Comparison of ENCODE assay signal across 9 mouse cellular contexts in genomic region chr3:58330186-58330585, GRCm38 (mm10).
DNase-seq lines count a peak whose midpoint lies in the region; ATAC-seq and TF ChIP-seq lines count a peak whose summit lies in the region.
"Had no signal": no experiment of that assay in that cellular context is flagged by ENCODE, and none has a peak within 500 bp of the region (broad histone marks: within the 10 kb centered on the region; RNA-seq: fewer than 3 reads in every experiment).

No protein-coding gene starts in this region.

- H3K27ac ChIP-seq in limb, embryonic 14.5 days (replicated peaks; ENCODE audit: low read depth, low read length), result no peak overlapping the region
- no peak overlapping the region for H3K27ac ChIP-seq in limb, embryonic 10.5 days
- H3K27ac ChIP-seq in hindbrain, embryonic 13.5 days, result no peak overlapping the region
- H3K27ac ChIP-seq: neural tube, embryonic 13.5 days had no signal

- no peak for TF ChIP-seq POLR2A in limb, embryonic 14.5 days (IDR thresholded peaks at IDR 0.05; ENCODE audit: borderline replicate concordance, extremely low read depth, insufficient read depth, insufficient read length)

- H3K4me2 ChIP-seq in limb, embryonic 14.5 days (replicated peaks; ENCODE audit: low read depth, low read length, severe bottlenecking), result no peak overlapping the region
- H3K4me2 ChIP-seq in hindbrain, embryonic 13.5 days, result no peak overlapping the region
- H3K4me2 ChIP-seq: neural tube, embryonic 13.5 days had no signal

- H3K9ac ChIP-seq in limb, embryonic 14.5 days (ENCODE audit: low read depth, low read length, severe bottlenecking), result no peak overlapping the region
- H3K9ac ChIP-seq in hindbrain, embryonic 13.5 days, result no peak overlapping the region
- H3K9ac ChIP-seq: neural tube, embryonic 13.5 days had no signal

- peaks cover 12% of the 10 kb centered on the region; the same call in 1 of the 2 replicates for H3K4me1 ChIP-seq in limb, embryonic 14.5 days (ENCODE audit: control insufficient read depth, insufficient read depth, low read length)
- peaks cover 24% of the 10 kb centered on the region for H3K4me1 ChIP-seq in limb, embryonic 10.5 days
- H3K4me1 ChIP-seq in hindbrain, embryonic 13.5 days (replicated peaks), result no peaks in the 10 kb centered on the region

- no peaks in the 10 kb centered on the region for H3K27me3 ChIP-seq in limb, embryonic 14.5 days (ENCODE audit: control insufficient read depth, insufficient read depth, low read length)
- no peaks in the 10 kb centered on the region for H3K27me3 ChIP-seq in limb, embryonic 10.5 days (ENCODE audit: low read depth, poor library complexity, severe bottlenecking)
- H3K27me3 ChIP-seq in hindbrain, embryonic 13.5 days, result no peaks in the 10 kb centered on the region
- H3K27me3 ChIP-seq: neural tube, embryonic 13.5 days had no signal

- ATAC-seq in limb, embryonic 14.5 days (ENCODE audit: low FRiP score, low read depth), result peak; percentile 34; the same call in 1 of the 2 replicates
- no peak for ATAC-seq in hindbrain, embryonic 13.5 days (ENCODE audit: low FRiP score)

- no peaks in the 10 kb centered on the region for H3K36me3 ChIP-seq in limb, embryonic 14.5 days (ENCODE audit: control insufficient read depth, insufficient read depth, low read length)
- H3K36me3 ChIP-seq in limb, embryonic 10.5 days, result no peaks in the 10 kb centered on the region
- no peaks in the 10 kb centered on the region for H3K36me3 ChIP-seq in hindbrain, embryonic 13.5 days
- H3K36me3 ChIP-seq: neural tube, embryonic 13.5 days had no signal

- WGBS in limb, embryonic 14.5 days, result 77% methylated on average over 2 of the region's 2 CpGs
- 98% methylated on average over 2 of the region's 2 CpGs for WGBS in limb, embryonic 10.5 days
- WGBS in hindbrain, embryonic 13.5 days, result 79% methylated on average over 2 of the region's 2 CpGs

- H3K4me3 ChIP-seq in limb, embryonic 14.5 days (replicated peaks; ENCODE audit: low read length), result no peak overlapping the region
- no peak overlapping the region for H3K4me3 ChIP-seq in limb, embryonic 10.5 days
- H3K4me3 ChIP-seq in hindbrain, embryonic 13.5 days, result no peak overlapping the region
- H3K4me3 ChIP-seq: neural tube, embryonic 13.5 days had no signal

- no peaks in the 10 kb centered on the region for H3K9me3 ChIP-seq in limb, embryonic 14.5 days (ENCODE audit: control insufficient read depth, low read length)
- H3K9me3 ChIP-seq in limb, embryonic 10.5 days (replicated peaks), result no peaks in the 10 kb centered on the region
- no peaks in the 10 kb centered on the region for H3K9me3 ChIP-seq in hindbrain, embryonic 13.5 days
- H3K9me3 ChIP-seq: neural tube, embryonic 13.5 days had no signal

- DNase-seq in limb, embryonic 14.5 days (ENCODE audit: low spot score), result peak; percentile 56
- DNase-seq in limb, embryonic 10.5 days (ENCODE audit: low spot score), result no peak
- DNase-seq in cerebellum, adult 18-20 months, result peak; percentile 21 to 40
- peak; percentile 84 for DNase-seq in heart, adult 8-10 months (ENCODE audit: low spot score)
- DNase-seq in layer of hippocampus, postnatal 36 days, result peak; percentile 26 to 28
- DNase-seq in right cerebral cortex, adult 2 months (ENCODE audit: low spot score in 2 of 2), result peak; percentile 17 to 32
- DNase-seq in spleen, adult 12 weeks (ENCODE audit: low spot score), result no peak

Comparison
In these comparisons a context has a peak if more than half of its experiments do, and no peak if none do; other contexts are left out.
1. DNase-seq: peak in limb, embryonic 14.5 days (single experiment), cerebellum, adult 18-20 months (2 of 2), heart, adult 8-10 months (single experiment), layer of hippocampus, postnatal 36 days (2 of 2) and right cerebral cortex, adult 2 months (2 of 2); none in limb, embryonic 10.5 days (single experiment) and spleen, adult 12 weeks (single experiment).